Mouse (Mus musculus): Measurements from ENCODE around the gene Mapk8ip3.

Gene Mapk8ip3

DNA sequence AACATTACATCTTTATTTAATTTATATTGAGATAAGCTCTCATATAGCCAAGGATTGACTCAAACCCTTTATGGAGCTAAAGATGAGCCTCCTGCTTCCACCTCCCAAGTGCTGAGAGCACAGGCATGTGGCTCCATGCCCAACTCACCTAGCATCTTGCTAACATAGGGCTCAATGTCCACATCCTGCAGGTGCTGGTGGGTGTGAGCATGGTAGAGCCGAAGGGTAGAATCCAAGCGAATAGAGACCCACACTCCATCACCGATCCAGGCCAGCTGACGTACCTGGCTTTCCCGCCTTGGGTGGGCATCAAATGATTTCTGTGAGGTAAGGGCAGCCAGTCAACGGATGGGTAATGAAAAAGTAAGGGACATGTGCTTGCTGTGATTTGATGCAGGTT is 36.8 kb downstream of the Mapk8ip3 start:
- DNase-seq: no peak

- no peak for DNase-seq
Observed at GRCm38 (mm10) chr17:24899153-24899552, 37.6 kb downstream of the Mapk8ip3 start.

DNA sequence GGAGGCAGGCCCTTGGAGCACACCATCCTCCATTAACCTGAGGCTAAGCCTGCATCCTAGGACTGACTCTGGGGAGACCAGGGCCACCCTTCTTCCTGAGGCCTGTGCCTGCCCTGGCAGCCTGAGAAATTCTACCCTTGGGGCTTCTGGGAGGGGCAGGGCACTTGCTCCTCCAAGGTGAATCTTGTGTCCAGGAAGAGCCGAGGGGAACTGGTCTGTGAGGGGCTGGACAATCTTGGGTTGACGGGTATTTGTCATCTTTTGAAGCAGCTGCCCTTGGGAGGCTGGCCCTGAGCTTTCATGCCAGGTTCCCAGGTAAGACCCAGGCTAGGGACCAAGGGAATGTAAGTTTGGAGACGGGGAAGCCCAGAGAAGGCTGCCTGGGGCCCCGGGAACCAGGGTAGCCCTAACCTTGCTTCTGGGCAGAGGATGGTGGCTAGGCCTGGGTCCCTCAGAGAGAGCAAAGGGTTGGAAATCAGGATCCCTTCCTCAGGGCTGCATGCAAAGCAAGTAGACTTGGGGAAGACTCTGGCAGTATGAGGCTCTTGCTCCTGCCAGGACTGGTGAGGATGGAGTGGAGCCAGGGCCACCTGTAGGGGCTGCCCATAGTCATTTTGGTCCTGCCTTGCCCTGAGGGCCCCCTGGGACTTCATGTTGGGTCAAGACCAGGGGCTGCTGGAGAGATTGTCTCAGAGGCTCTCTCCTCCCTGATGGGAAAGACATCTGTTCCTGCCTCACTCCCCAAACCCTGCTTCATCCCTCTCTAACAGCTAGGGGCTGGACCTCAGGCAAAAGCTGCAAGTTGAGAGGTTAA is 38.5 kb downstream of the Mapk8ip3 start:
- DNase-seq: no peak

- no peak for DNase-seq
Observed at GRCm38 (mm10) chr17:24897600-24897999, 39.2 kb downstream of the Mapk8ip3 start.

DNA sequence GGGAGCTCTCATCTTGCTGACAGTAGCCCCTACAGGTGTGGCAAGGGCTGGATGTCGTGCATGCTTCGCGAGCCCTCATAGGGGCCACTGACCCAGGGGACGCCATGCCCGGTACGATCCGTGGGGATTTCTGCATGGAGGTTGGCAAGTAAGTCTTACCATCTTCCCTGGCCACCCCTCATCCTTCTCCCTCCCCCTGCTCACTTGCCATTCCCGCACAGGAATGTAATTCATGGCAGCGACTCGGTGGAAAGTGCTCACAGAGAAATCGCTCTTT is 39.8 kb downstream of the Mapk8ip3 start:
- DNase-seq: no peak

DNA sequence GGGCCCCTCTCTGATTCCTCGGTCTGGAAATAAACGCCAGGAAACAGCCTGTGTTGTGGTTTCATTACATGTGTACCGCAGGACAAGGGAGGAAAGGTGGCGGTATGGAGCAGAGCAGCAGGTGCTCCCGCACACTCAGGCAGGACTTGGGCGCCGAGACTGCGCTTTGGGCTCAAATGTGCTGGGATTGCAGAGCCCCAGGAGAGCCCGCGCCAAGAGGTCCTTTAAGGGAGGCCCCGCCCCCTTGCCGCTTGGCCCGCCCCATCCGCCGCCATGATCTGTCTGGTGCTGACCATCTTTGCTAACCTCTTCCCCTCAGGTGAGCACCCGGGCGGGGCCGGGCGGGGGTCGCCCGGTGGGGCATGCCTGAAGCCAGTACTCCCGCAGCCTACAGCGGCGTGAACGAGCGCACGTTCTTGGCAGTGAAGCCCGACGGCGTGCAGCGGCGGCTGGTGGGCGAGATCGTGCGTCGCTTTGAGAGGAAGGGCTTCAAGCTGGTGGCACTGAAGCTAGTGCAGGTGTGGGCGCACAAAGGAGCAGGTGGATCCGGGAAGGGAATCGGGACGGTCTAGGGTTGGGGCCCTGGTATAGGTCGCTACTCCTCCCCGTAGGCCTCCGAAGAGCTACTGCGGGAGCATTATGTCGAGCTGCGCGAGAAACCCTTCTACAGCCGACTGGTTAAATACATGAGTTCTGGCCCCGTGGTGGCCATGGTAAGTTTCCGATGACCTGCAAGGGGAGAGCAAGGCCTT is 40.4 kb downstream of the Mapk8ip3 start, which contains the start of gene Nme3:
TSS of gene Nme3 (plus strand) at position 260 of the 752 bp plus-strand sequence.
- DNase-seq: peak; percentile 70 to 78

DNA sequence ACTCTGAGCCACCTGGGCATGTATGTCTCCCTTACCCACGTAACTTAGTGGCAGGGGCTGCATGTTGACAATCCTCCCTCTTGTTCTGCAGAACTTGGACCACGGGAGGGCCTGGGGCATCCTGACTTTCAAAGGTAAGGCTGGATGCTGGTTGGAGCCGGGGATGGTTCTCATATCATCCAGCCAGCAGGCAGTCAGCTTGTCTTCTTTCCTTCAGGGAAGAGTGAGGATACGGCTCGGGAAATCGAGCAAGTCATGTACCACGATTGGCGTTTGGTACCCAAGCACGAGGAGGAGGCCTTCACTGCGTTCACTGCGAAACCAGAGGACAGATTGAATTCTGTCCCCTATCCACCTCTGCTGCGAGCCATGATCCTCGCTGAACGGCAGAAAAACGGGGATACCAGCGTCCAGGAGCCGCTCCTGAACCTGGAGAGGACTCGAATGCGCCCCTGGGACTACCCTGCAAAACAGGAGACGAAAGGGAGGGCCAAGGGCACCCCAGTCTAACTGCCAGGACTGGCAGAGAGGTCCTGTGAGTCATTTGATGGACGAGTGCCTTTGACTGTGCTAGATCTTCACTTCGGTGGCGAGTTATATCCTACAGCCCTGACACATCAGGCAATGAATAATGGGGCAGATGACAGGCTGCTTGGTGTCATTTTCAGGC is 41.1 kb downstream of the Mapk8ip3 start:
- no peak for DNase-seq

DNA sequence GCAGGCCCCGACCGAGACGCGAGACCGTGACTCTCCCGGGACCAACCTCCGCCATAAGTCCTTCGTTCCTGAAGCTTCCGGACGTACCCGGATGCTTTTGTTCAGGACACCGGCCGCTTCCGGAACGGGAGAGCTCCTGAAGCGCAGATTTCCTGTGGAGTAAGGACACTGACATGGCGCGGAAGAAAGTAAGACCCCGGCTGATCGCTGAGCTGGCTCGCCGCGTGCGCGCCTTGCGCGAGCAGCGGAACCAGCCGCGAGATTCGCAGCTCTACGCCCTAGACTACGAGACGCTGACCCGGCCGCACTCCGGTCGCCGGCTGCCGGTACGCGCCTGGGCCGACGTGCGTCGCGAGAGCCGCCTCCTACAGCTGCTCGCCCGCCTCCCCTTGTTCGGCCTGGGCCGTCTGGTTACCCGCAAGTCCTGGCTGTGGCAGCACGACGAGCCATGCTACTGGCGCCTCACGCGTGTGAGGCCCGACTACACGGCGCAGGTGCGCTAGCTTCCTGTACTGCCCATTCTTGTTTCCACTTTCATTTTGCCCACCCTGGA is 41.7 kb downstream of the Mapk8ip3 start, which contains the start of the genes Eme2 and Mrps34:
TSS of gene Eme2 (minus strand) at position 93 of the 553 bp plus-strand sequence.
TSS of gene Mrps34 (plus strand) at position 122 of the 553 bp plus-strand sequence.
- peak; percentile 83 to 88 for DNase-seq

DNA sequence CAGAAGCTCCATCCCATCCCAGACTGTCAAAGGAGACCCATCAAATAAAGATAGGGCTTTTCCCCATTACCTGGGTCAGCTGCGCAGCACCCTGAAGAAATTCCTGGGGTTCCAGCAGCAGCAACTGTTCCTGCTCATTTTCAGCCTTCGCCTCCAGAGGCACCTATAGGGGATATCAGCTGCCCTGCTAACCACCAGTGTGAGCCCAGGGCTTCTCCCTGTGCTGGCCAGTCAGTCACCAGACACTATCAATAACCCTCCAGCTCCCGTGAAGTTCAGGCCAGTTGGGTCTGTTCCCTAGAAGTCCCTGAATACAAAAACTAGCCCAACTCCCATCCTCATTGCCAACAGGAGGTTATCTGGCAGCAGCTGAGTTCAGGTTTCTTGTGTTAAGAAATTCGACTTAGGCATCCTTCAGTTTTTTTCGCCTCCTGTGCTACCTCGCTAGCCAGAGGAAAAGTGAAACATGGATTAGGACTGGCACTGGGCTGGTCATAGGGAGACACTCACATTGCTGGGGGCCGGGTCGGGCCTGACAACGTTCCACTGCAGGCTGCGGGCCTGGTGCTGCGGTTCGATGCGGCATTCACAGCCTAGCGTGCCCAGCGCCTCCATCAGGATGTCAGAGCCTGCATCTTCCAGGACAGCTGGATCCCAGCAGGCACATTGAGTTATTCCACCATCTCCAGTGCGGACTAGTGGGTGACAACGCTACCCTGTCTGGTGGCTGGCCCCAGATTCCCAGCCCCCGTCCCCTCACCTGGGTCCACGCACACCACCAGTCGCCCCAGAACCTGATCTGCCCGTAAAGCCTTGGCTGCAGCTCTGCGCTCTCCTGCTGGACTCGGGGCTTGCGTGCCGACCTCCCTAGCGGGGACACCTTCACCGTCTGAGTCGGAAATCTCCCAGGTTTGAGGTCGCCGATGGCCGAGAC is 42.4 kb downstream of the Mapk8ip3 start:
- DNase-seq: no peak

DNA sequence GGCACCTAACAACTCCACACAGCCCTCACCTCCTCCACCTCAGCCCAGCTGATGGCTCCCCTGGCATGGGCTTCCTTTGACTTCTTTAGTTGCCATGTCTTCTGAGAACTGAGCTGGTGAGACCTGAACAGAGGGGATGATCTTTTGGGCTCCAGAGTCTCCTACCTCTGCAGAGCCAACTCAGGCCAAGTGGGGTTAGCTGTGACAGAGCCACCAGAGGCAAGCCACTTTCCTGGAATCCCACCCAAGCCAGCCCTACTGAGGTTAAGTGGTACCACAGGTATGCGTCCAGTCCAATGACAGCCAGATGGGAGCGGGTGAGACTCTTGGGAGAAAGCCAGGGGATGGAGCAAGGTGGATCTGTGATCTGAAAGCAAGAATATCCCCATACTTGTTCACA is 43.5 kb downstream of the Mapk8ip3 start:
- no peak for DNase-seq

GRCm38 (mm10) chr17:24892785-24893184 is 44.0 kb downstream of the Mapk8ip3 start:
- no peak for DNase-seq

GRCm38 (mm10) chr17:24891321-24891720 is 45.5 kb downstream of the Mapk8ip3 start:
- no peak for DNase-seq

GRCm38 (mm10) chr17:24890151-24891092 is 46.4 kb downstream of the Mapk8ip3 start:
- DNase-seq: no peak

GRCm38 (mm10) chr17:24888862-24889261 is 47.9 kb downstream of the Mapk8ip3 start:
- no peak for DNase-seq

DNA sequence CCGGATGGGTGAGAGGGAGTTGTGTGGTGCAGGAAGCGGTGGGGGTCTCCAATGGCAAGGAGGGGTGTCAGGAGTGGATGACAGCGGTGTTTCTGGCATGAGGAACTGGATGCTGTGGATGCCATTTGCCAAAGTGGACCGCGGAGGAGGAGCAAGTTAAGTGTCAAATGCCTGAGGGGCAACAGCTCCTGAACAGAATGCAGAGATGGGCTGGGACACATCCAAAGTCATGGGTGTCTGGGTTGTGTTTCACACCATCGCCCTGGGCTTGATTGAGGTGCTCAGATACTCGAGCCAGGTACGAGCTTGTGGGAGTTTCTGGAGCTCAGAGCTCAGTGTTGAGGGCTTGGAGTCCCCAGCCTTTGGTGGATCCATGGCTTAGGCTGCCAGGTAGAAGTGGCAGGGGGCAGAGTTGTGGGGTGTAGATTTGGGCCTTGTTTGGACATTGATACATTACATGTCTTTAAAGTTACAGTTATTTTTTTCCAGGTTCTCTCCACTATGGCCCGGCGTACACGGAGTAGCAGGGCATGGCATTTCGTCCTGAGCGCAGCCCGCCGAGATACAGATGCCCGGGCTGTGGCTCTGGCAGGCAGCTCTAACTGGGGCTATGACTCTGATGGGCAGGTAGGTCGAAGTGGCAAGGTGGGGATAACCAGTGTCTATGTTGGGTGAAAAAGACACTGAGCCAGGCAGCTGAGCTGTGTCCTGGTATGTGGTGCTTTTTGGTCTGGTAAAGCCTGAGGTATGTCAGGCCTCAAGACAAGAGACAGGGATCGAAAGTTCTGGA is 49.3 kb downstream of the Mapk8ip3 start:
- no peak for DNase-seq

DNA sequence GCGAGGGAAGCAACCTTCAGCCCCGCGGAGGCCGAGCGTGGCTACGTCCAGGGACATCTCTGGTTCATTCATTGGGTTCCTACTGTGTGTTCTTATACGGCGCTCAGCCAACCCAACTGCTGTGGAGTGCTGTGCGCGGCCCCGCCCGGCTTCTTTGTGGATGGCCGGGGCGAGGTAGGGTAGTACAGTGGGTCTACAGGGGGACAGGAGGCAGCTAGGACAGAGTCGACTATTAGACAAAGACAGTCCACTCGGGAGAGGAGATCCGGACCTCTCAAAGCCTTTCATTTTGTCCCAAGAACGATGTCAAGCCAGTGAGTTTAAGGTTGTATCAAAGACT is 49.9 kb downstream of the Mapk8ip3 start:
- no peak for DNase-seq

DNA sequence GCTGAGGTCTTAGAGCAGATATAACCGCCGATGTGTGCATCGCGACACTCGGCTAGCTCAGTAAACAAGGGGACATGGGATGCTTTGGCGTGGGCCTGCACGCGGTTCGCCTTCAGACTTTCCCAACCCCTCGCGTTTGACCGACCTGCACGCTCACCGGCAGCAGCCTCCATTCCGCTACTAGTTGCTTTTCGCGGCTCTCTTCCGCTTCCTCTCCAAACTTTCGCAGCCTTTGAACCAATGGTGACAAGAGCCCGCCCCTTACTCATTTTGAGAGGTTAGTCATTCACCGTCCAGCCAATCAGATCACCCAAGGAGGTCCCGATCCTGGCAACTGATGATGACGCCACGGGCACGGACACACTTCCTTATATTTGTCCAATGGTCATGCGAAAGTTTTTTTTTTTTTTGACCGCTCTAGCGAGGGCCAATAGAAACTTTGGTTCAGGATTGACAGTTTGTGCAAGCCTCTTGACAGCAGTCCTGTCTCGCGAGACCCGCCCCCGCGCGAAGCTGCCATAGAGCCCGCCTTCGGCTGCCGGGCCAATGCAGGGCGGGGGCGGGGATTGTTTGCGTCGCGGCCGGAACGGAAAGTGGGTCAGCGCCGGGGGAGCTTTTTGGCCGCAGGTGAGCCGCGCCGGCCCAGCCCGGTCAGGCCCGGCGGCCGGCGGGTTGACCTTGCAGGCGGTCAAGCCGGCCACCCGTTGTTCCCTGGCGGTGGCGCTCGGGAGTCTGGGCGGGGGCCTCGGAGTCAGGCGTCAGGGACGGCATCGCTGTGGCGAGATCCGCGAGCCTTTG is 50.4 kb downstream of the Mapk8ip3 start, which contains the start of the genes Nubp2 and Spsb3:
TSS of gene Nubp2 (minus strand) at position 216 of the 798 bp plus-strand sequence.
TSS of gene Spsb3 (plus strand) at position 510 of the 798 bp plus-strand sequence.
- DNase-seq: peak; percentile 99

DNA sequence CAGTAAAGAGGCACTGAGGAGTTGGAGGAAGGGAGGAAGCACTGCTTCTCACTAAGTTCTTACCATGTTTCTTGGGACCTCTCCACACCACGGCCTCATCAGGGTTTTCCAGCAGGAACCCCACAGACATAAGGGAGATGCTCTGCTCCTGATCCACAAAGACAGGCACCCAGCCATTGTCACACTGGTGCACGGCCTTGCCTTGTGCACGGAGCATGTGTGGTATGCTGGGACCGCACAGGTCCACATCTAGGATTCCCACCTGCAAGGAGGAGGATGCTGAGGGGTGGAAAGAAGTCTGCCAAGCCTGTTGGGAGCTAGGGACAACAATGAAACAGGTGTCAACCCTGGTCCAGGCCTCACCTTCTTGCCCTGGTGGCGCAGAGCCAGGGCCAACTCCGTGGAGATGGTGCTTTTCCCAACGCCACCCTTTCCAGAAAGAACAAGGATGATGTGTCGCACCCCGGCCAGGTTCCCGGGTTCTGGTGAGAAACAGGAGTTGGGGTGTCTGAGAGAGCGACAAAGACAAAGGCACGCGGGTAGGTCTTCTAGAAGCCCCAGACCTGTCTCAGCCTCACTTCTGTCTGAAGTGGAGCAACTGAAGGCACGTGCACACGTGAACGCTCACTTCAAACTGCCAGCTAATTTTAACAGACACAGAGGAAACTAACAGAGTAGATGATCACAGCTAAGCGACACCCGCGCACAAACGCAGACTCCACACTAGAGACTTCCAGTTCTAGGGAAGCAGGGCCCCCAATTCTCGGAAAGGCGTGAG is 51.2 kb downstream of the Mapk8ip3 start:
- DNase-seq: no peak
